Mouse (Mus musculus) embryonic fibroblast, embryonic 13.5 days (primary cell): ENCODE results near the gene Ncor1.

ENCODE experiments used
- CTCF ChIP-seq: IDR thresholded peaks from 2 replicates; pipeline ENCODE4 v1.5.1; 2011; ENCODE audit warnings: mild to moderate bottlenecking, control low read depth, low read length, moderate library complexity, borderline replicate concordance; ENCODE audit not compliant: insufficient read depth
- POLR2A ChIP-seq: IDR thresholded peaks from 2 replicates; pipeline ENCODE4 v1.6.1; 2011; ENCODE audit warnings: low read depth, mild to moderate bottlenecking, control low read depth, low read length, moderate library complexity

DNA sequence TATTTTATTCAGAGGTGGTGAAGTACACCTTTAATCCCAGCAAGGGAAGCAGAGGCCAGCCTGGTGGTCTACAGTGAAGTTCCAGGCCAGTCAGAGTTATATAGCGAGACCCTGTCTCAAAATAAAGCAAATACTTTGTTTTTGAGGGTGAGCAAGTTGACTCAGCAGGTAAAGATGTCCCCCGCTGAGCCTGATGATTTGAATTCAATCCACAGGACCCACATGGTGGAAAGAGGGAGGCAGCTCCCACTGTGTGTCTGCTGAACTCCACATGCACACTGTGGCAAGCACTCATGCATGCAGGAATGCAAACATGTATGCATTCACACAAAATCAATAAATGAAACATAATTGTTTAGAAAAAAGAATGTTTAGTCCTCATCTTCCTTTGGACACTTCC lies 40.5 kb upstream of the Ncor1 start:
- TF ChIP-seq CTCF (no peak), POLR2A (no peak)
